Mouse (Mus musculus): ENCODE results near the gene Olfr1037.
"Not testable (repeated sequence)": the region's sequence is repeated elsewhere in the genome, so short reads cannot be mapped to it uniquely, and the experiment has no call there.

DNA sequence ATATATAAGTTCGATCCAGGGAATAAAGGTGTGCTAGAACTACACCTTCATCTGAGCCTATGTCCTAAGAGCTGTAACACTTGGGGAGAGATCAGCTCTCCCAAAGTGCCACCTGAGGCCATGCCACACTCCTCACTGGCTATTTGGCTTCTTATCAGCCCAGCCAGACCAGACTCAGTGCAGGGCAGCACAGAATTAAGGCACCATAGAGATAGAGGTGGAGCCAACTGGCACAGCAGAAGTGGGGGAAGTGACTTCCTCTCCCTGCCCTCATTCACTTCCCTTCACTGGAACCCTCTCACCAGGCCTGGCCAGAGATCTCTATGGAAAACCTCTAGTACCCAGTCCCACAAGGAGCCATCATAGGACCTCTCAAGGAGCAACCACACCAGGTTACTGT is 6.7 kb downstream of the Olfr1037 start:
- TF ChIP-seq POLR2A, CTCF (IDR thresholded peaks at IDR 0.05; ENCODE audit: extremely low read depth, insufficient read depth, low read length): not testable (repeated sequence)

Measured in cortical plate, adult 2 months (tissue).